Mouse (Mus musculus) cerebellum, adult 2 months (tissue): ENCODE measurements around the gene Chst8. TPM values are rescaled to one million over a fixed set of nuclear protein-coding genes. Genes with fewer than 3 reads are reported as not detected.

Experiments
- DNase-seq, 2 experiments: peaks; one replicate each; pipeline ENCODE4 v3.0.0; 2021
- H3K27ac ChIP-seq: fragments of 200-500 bp; 2 replicates; pipeline ENCODE4 v1.5.1; 2012; ENCODE audit warnings: low read length, control low read depth, inconsistent platforms; ENCODE audit not compliant: insufficient read depth
- H3K27me3 ChIP-seq: fragments of 200-500 bp; 2 replicates; pipeline ENCODE4 v1.6.1; 2012; ENCODE audit warnings: inconsistent platforms, mild to moderate bottlenecking, low read length, moderate library complexity; ENCODE audit not compliant: control insufficient read depth, insufficient read depth
- H3K4me1 ChIP-seq: fragments of 200-500 bp; 2 replicates; pipeline ENCODE4 v1.6.1; 2011; ENCODE audit warnings: low read length; ENCODE audit not compliant: control insufficient read depth, insufficient read depth
- H3K4me3 ChIP-seq: fragments of 200-500 bp; replicated peaks from 2 replicates; pipeline ENCODE3; 2011; ENCODE audit warnings: mild to moderate bottlenecking, low read depth, low read length, control low read depth; ENCODE audit not compliant: insufficient read depth
- CTCF ChIP-seq: fragments of 200-500 bp; IDR thresholded peaks from 2 replicates; pipeline ENCODE4 v1.5.1; 2011; ENCODE audit warnings: low read depth, mild to moderate bottlenecking, control low read depth, low read length, moderate library complexity, borderline replicate concordance; ENCODE audit not compliant: insufficient read depth
- POLR2A ChIP-seq: fragments of 200-500 bp; IDR thresholded peaks from 2 replicates; pipeline ENCODE4 v1.6.1; 2011; ENCODE audit warnings: low read length, control low read depth, borderline replicate concordance; ENCODE audit not compliant: insufficient read depth
- WGBS: fragments of 180-500 bp; shearing (Covaris S2); methylation state at CpG from one replicate; pipeline ENCODE4 v1.1.7; 2018; 5-methylcytosine and 5-hydroxymethylcytosine counted together
- polyA plus RNA-seq: library from polyadenylated mRNA; depleted of rRNA; stranded (reverse); fragments of >200 nt; gene quantifications from 2 replicates; pipeline ENCODE4 v1.2.3, GENCODE M21; 2012

The Chst8 gene
- polyA plus RNA-seq, 1 experiment, result 30.1 TPM

DNA sequence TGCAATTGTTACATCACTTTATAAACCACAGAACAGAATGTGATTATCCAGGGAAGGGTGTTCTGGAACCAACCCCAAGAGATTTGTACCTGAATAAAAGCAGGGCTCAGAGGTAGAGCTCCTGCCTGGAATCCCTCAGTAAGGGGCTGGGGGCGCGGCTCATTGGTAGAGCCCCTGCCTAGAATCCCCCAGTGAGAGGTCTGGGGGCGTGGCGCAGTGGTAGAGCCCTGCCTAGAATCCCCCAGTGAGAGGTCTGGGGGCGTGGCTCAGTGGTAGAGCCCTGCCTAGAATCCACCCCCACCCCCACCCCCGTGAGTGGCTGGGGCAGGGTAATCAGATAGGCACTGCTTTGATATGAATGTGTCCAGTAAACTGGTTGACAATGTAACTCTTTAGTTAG is 83.6 kb downstream of the Chst8 start:
- WGBS, result 37% methylated on average over 6 of the region's 6 CpGs
- DNase-seq, result no peak
- no peak for TF ChIP-seq POLR2A
- no peak for TF ChIP-seq CTCF
- Histone ChIP-seq H3K4me1 (no peaks in the 10 kb centered on the region), H3K27me3 (no peaks in the 10 kb centered on the region), H3K27ac (no peak overlapping the region), H3K4me3 (no peak overlapping the region)

- no peak overlapping the region for H3K4me3 ChIP-seq
- no peaks in the 10 kb centered on the region for H3K27me3 ChIP-seq
- H3K4me1 ChIP-seq, result no peaks in the 10 kb centered on the region
- TF ChIP-seq POLR2A, result no peak
- TF ChIP-seq CTCF, result no peak
- 82% methylated on average over 4 of the region's 4 CpGs for WGBS
- H3K27ac ChIP-seq, result no peak overlapping the region
- no peak for DNase-seq
These were observed 87.3 kb downstream of the Chst8 start for GRCm38 (mm10) chr7:34725206-34725605.

DNA sequence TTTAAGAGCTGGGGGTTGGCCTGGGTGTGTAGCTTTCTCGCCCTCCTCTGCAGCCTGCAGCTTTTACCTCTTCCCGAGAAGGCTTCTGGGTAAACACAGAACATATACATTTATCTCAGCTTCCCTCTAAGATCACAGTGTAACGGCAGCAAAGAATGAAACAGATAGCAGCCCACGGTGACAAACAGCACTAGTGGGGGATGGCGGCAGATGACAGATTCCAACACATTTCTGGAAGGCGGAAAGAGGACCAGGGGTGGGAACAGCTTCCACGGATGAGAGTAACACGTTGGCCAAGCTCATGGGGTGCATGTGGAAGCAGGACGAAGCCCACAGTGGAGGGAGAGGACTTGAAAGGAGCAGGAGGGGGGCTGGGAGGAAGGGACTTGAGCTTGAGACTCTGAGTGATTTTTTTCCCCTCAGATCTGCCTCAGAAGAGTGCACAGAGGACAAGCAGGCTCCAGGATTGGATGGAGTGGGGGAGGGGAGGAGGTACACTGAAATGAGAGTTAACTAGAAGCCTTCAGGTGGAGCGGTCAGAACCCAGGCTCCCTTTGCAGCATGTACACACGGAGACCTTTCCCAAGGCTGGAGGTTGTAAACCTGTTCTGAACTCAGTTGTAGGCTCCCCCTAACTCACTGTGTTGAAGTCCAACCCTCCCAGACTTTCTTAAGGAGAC is 89.8 kb downstream of the Chst8 start:
- TF ChIP-seq CTCF (no peak), POLR2A (no peak)
- H3K27me3 ChIP-seq, result no peaks in the 10 kb centered on the region
- H3K4me1 ChIP-seq, result no peaks in the 10 kb centered on the region
- no peak overlapping the region for H3K27ac ChIP-seq
- WGBS, result 59% methylated on average over 11 of the region's 11 CpGs
- DNase-seq, result no peak
- no peak overlapping the region for H3K4me3 ChIP-seq

GRCm38 (mm10) chr7:34722151-34722550 is 90.4 kb downstream of the Chst8 start:
- no peak overlapping the region for H3K27ac ChIP-seq
- WGBS, result 62% methylated on average over 8 of the region's 8 CpGs

GRCm38 (mm10) chr7:34721650-34722048 is 90.9 kb downstream of the Chst8 start:
- H3K27ac ChIP-seq, result no peak overlapping the region
- no peak overlapping the region for H3K4me3 ChIP-seq
- WGBS, result 48% methylated on average over 5 of the region's 5 CpGs
- DNase-seq, result no peak
- H3K27me3 ChIP-seq, result no peaks in the 10 kb centered on the region
- TF ChIP-seq POLR2A (no peak), CTCF (no peak)
- H3K4me1 ChIP-seq, result no peaks in the 10 kb centered on the region

More at GRCm38 (mm10) chr7:34722151-34722550, 90.4 kb downstream of the Chst8 start:
- no peak for DNase-seq
- Histone ChIP-seq H3K4me1 (no peaks in the 10 kb centered on the region), H3K27me3 (no peaks in the 10 kb centered on the region), H3K4me3 (no peak overlapping the region)
- TF ChIP-seq POLR2A (no peak), CTCF (no peak)

GRCm38 (mm10) chr7:34720882-34721649 is 91.4 kb downstream of the Chst8 start:
- 33% methylated on average over 5 of the region's 5 CpGs for WGBS
- no peak overlapping the region for H3K27ac ChIP-seq
- no peaks in the 10 kb centered on the region for H3K27me3 ChIP-seq
- peak in 1 of 2 experiments; percentile 17 for DNase-seq
- no peaks in the 10 kb centered on the region for H3K4me1 ChIP-seq
- TF ChIP-seq CTCF, result no peak
- no peak for TF ChIP-seq POLR2A
- no peak overlapping the region for H3K4me3 ChIP-seq

DNA sequence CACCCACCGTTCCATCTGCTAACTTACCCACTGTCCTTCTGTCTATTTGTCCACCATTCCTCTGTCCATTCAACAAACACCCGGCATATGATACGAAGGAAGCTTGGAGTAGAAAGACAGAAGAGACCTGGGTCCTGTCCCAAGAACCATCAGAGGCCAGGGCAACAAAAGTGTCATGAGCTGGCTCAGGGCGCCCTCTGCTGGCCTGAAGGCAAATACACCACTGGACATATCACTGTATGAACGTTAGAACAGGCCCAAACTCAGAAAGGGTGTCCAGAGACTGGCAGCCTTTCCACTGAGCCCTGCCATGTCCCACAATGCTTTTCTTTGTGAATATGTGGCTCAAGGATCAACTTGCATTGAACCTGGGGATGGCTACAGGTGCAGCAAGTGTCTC is 92.9 kb downstream of the Chst8 start:
- WGBS, result 27% methylated on average over 5 of the region's 5 CpGs
- Histone ChIP-seq H3K27ac (no peak overlapping the region), H3K4me3 (no peak overlapping the region), H3K4me1 (peaks cover 4% of the 10 kb centered on the region; the same call in 1 of the 2 replicates), H3K27me3 (no peaks in the 10 kb centered on the region)
- peak; percentile 32 to 38 for DNase-seq
- TF ChIP-seq CTCF (peak; percentile 60), POLR2A (no peak)

DNA sequence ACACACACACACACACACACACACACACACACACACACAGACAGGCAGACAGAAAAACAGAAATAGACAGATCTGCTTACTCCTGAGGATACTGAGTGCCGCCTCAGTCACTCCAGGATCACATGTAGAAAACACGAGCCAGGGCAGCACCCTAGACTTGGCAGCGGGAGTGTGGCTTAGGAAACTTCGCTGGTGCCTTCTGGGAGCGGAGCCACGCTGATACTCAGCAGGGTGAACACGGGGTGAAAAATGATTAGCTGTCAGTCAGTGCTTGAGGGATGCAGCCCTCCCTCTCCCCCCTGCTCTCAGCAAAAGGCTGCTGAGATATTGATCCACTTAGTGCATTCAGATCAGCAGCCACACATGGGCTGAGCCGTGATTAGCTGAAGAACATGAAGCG is 93.9 kb downstream of the Chst8 start:
- Histone ChIP-seq H3K4me3 (no peak overlapping the region), H3K4me1 (peaks cover 4% of the 10 kb centered on the region; the same call in 1 of the 2 replicates), H3K27ac (no peak overlapping the region), H3K27me3 (no peaks in the 10 kb centered on the region)
- DNase-seq, result no peak
- WGBS, result 51% methylated on average over 9 of the region's 9 CpGs
- TF ChIP-seq POLR2A (no peak), CTCF (no peak)
